Mouse (Mus musculus): ENCODE measurements around the gene Nid2.

Gene Nid2

DNA sequence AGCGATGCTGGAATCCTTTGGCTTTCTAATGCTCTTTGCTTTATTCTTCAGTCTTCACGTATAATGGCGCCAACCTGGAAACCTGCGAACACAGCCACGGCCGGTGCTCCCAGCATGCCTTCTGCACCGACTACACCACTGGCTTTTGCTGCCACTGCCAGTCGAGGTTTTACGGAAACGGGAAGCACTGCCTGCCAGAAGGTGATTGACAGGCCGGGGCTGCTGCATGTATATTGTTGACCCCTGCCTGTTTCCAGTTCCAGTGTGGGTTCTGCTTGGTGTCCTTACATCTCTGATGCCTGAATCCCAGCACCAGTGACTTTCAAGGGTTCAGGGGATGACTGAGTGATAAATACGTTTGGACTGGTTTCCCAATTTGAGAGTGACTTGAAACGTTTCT lies 26.9 kb downstream of the Nid2 start:
- DNase-seq (ENCODE audit: low read depth, low spot score), result no peak

DNA sequence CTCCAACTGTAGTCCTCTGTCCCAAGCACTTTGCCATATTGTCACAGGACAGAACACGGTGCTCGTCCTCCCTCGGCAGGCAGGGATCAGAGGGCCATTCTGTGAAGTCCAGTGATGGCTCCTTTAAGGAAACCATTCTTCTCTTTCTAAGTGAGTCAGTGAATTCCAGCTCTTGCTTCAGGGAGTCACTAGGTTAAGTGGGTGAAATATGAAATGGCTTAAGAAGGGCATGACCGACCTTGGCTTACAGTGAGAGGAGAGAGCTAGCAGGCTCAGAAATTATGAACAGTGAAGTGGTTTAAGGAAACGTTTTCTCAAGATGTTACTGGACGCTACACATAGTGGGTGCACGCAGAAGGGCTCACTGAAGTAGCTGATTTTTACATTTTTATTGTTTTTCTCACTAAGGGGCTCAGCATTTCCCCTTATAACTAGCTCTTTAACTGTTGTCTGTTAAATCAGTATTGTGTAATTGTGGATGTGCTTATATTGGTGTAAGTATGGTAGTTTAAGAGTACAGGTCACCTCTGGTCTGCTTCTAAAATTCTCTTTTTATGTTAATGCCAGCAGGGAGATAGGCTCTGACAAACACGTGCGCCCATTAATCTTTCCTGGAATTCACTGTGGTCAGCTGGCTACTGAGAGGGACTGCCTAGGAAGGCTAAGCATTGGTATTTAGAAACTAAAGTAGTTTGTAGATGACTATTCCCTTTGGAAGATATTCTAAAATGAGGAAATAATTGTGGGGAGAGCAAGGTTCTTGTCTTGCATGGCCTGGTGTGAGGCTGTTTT lies 34.9 kb downstream of the Nid2 start:
- no peak for DNase-seq (ENCODE audit: low read depth, low spot score)

DNA sequence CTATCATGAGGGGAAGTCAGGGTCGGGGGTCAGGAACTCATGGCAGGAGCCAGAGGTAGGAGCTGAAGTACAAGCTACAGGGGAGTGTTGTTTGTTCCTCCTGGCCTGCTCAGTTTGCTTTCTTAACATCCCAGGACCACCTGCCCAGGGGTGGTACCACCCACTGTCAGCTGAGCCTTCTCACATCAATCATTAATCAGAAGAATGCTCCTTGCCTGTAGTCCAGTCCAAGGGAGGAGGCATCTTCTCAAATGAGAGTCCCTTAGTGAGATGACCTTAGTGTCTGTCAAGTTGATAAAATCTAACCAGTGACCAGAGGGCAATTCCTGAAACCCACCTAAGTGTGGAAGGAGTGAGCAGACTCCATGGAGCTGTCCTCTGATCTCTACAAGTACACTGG lies 37.4 kb downstream of the Nid2 start:
- DNase-seq (ENCODE audit: low read depth, low spot score), result no peak

DNA sequence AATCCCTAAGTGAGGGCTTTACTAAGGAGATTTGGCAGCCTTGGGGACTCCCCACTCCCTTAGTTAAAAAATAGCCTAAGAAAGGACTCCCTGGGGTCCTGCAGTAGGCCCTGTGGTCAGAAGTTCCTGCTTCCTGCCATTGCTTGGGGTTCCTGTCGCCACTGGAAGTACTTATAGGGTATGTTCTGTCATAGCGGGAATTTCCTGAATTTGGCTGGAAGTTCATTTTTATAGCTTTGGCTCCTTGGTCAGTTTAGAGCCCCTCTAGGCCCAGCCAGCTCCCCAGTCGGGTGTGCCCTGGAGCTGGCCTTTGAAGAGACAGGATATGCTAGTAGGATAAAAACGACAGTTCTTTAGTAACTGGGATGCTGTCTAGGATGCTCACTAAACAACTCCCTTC lies 43.8 kb downstream of the Nid2 start:
- DNase-seq (ENCODE audit: low read depth, low spot score), result no peak

DNA sequence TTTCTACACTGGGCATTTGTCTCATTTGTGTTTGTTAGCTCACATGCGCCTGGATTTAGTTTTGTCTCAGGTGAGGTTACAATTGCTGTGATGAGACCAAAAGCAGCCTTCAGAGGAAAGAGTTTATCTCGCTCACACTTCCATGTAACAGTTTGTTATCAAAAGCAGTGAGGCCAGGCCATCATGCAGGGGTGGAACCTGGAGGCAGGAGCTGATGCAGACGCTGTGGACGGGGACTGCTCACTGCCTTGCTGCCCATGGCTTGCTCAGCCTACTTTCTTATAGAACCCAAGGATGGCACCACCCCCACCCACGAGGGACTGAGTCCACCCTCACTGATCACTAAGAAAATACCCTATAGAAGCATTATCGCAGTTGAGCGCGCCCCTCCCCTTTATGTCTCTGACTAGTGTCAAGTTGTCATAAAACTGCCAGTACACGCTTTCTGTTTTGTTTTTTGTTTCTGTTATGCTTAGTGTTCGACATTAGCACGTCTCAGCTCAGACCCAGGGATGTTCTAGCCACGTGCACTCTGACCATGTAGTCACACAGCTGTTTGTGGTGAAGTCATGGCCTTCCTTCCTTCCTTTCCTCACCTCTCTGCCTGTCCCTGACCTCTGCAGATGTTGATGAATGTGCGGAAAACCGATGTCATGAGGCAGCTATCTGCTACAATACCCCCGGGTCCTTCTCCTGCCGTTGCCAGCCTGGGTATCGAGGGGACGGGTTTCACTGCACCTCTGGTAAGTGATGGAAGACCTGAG lies 45.7 kb downstream of the Nid2 start:
- DNase-seq (ENCODE audit: low read depth, low spot score), result no peak

DNA sequence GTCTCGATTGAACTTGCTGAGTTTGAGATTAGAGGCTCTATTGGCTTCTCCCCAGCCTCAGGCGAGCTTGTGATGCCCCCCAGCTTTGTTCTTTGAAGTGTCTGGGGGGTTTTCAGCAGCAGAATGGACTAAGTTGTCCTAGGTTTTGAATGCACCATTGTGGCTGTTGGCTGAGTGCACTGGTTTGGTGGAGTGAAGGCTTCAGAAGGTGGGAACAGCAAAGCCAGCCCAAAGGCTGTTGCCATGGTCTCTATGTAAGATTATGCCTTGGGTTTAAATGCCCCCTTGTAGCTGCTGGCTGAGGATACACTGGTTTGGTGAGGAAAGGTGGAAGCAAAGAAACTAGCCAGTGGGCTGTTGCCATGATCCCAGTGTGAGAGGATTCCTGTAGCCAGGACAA lies 49.4 kb downstream of the Nid2 start:
- DNase-seq (ENCODE audit: low read depth, low spot score), result no peak

DNA sequence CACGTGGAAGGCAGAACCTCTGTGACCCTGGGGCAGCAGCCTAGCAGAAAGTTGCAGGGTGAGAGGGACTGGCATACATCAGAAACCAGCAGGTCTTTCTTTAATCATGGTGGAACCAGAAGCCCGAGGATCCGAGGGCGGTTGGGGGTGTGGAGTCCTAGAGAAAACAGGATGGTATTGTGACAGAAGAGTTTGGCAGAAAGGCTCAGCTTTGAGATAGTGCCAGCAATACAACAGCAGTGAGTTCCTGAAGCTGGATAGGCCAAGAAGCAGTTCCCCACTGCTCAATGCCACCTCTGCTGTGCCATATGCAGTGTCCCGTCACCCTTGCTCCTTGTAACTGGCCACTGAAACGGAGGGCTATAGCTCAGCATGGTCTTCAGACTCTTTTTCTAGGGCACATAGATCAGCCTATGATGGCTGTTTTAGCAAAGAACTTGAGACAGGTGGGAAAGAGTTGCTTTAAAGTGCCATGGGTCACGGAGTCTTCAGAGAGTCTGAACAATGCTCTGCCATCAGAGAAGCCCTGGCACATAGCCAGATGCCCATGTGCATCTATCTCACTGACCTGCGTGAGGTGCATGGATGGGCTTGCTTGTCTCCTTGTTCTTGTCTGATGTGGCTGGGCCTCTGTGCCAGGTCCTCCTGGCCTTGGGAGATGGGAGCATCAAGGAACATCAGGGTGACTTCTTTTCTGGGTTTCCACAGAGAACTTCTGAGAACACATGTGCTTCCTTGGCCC lies 50.6 kb downstream of the Nid2 start:
- no peak for DNase-seq (ENCODE audit: low read depth, low spot score)

DNA sequence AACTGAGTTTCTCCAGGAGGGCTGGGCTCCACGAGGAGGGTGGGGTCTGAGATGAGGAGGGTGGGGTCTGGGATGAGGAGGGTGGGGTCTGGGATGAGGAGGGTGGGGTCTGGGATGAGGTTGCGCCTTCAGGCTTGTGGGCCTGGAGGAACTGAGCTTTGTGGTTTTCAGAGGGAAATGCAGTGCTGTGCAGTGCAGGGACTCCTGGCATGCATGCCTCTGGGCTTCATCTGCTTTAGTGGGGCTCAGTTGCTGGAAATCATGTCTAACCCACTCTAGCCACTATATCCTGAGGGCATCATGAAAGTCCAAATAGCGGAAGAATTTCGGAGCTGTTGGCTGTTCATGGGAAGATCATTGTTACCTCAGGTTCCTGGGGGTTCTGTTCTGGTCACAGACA lies 52.2 kb downstream of the Nid2 start:
- no peak for DNase-seq (ENCODE audit: low read depth, low spot score)

DNA sequence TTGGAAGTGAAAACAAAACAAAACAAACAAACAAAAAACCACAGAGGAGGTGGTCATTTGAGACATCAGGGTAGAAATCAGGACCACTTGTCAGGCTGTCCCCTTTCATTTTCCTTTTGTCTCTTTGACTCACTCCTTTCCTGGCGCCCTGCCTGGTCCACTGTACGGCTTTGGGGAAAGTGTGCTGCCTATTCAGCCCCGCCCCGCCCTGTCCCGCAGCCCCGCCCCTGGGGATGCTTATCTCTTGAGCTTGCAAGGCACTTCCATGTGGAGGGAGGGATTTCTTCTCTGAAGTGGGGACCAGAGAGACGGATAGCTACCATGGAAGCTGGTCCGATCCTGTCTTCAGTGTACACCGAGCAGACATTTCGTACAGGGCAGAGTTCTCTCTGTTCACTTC lies 52.6 kb downstream of the Nid2 start:
- DNase-seq (ENCODE audit: low read depth, low spot score), result no peak

DNA sequence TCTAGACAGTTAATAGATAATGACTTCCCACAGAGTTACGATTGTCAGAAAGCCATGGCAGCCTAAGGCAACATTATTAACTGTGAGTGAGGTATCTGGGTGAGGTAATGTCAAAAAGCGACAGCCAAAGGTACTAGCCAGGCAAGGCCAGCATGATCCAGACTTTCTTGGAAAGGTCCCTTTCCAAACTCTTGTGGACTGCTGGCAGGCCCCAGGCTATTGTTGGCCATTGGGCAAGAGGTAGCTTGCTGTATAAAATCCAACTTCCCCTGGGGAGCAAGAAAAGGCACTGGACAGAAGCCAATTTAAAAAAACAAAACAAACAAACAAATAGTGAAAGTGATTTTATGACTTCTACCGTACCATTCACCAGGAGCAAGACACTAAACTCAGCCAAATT lies 56.3 kb downstream of the Nid2 start:
- DNase-seq (ENCODE audit: low read depth, low spot score), result no peak

DNA sequence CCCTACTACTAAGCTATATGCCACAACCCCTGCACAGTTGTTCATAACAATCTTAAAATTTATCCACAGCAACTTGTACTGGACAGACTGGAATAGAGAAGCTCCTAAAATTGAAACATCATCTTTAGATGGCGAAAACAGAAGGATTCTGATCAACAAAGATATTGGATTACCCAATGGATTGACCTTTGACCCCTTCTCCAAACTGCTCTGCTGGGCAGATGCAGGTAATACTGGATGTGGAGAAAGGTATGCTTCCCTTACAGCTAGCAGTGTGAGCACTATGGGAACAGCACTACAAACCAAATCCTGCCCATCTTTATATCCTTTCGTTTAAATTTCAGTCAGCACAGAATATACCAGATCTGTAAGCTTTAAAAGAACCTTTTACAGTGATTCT lies 56.8 kb downstream of the Nid2 start:
- no peak for DNase-seq (ENCODE audit: low read depth, low spot score)

DNA sequence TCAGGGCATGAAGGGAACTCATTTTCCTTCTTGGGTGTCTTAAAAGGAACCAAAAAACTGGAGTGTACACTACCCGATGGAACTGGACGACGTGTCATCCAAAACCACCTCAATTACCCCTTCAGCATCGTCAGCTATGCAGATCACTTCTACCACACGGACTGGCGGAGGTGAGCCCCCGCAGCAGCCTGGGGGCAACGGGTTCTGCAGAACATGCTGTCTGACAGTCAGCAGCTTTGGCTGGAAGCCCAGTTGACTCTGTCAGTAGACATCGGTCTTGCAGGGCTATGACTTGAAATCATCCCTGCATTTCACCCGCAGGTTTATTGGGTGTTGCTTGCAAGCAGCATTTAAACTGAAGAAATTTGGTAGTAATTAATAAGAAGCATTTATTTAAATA lies 58.9 kb downstream of the Nid2 start:
- no peak for DNase-seq (ENCODE audit: low read depth, low spot score)

DNA sequence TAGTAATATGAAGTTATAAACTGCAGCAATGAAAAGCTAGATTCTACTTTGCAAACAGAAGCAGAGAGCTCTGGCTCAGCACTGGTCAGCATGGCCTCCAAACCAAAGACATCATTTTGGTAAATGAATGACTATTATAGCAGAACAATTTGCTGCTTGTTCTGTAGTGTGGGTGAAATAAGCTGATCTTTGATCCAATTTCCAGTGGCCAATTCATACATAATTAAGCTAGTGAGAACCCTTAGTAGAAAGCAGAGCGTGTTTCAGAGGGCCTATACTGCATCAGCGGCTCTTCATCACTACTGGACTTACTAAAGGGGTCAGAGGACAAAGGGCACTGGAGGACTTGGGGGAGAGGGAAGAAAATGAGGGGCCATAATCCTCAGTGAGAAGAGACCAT lies 62.0 kb downstream of the Nid2 start:
- DNase-seq (ENCODE audit: low read depth, low spot score), result no peak

DNA sequence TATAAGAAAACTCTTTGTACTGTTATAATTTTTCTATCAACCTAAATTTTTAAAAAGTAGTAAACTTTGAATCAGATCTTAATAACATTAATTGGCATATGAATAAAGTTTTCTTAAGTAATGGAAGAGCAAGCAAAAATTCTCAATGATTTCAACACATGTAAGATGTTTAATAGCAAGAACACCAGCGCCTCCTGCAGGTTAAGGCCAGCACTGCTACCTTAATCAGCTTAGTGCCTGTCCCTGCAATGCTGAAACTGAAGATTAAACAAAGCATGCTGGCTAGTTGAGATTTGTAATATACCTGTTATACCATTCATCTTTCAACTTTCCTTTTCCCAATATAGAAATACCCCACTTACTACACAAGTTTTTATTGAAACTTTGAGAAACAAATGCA lies 66.9 kb downstream of the Nid2 start:
- peak; percentile 77 for DNase-seq (ENCODE audit: low read depth, low spot score)

DNA sequence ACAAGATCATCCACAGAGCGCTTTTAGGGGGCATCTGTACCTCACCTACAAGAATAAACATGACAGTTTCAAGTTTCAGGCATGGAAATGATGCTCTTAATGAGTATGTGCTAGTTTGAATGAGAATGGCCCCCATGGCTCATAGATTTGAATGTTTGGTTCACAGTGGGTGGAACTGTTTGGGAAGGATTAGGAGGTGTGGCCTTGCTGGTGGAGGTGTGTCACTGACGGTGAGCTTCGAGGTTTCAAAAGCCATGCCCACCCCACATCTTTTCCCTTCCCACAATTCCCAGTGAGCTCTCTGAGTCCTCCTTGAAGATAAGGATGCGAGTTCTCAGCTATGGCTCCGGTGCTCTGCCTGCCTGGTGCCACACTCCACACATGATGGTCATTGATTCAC lies 70.6 kb downstream of the Nid2 start:
- DNase-seq (ENCODE audit: low read depth, low spot score), result no peak

DNA sequence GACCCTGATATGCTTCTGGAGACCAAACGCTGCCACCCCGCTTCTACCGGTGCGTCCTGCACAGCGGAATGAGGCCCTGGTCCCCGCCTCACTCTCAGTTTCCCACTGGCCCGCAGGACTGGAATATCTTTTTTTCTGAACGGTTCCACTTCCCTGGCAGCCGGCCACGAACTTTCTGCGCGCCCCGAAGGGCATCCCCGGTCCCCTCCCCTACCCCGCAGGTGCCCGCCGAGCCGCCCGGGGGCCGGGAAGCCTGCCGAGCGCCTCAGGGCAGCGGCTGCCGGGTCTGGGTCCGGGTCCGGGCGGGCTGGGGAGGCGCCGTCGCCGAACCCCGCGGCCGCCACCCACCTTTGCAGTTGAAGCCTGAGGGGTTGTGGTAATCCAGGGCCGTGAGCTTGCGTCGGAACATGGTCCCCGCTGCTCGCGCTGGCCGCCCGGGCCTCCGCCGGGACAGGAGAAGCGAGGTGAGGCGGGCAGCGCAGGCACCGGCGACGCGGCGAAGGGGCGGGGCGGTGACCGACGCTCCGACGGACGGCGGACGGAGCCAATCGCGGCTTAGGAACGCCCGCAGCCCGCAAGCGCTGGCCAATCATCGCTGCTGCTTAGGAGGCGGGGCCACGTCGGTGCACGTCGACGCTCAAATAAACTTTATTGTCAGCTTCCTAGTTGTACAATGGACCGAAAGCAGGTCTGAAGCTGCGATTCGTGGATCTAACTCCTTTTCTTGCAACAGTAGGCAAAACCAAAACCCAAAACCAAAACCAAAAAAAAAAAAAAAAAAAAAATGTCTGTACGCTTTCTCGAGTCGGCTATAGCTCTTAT lies 72.5 kb downstream of the Nid2 start, which contains the start of gene Rtraf:
Gene Rtraf (minus strand): TSS at position 504 of the 822 bp plus-strand sequence.
- DNase-seq (ENCODE audit: low read depth, low spot score), result peak; percentile 94

DNA sequence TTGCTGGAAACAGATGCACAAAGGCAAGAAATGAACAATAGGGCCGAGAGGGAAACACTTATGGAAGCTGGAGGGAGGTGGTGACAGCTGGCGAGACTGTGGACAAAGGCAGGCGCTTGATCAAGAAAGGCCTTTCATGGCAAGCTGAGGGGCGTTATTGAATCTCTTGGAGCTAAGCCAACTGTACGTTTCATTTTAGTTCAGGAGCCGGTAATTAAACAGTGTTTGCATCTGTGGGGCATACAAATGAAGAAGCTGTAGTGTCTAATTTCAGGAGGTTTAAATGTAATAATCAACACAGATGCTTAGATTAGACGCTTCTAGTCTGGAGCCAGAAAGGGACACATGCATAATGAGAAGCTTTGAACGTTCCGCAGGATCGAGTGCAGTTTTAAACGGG lies 74.4 kb downstream of the Nid2 start:
- no peak for DNase-seq (ENCODE audit: low read depth, low spot score)

DNA sequence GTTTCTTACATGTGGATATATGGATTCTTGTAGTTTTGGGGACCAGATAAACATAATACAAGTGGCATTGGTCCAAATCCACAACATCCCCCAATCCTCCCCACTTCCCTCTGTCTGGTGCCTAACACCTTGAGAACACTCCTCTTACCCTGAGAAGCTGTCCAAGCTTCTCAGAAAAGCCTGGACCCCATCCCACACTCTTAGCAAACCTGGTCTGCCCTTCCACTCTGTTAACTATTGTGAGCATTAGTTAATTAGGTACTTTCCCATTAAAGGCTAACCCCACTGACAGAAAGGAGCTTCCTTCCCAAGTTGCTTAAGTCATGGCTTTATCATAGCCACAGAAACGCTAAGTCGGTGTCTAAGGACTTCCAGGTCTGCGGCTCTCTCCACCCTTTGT lies 85.2 kb downstream of the Nid2 start:
- no peak for DNase-seq (ENCODE audit: low read depth, low spot score)

DNA sequence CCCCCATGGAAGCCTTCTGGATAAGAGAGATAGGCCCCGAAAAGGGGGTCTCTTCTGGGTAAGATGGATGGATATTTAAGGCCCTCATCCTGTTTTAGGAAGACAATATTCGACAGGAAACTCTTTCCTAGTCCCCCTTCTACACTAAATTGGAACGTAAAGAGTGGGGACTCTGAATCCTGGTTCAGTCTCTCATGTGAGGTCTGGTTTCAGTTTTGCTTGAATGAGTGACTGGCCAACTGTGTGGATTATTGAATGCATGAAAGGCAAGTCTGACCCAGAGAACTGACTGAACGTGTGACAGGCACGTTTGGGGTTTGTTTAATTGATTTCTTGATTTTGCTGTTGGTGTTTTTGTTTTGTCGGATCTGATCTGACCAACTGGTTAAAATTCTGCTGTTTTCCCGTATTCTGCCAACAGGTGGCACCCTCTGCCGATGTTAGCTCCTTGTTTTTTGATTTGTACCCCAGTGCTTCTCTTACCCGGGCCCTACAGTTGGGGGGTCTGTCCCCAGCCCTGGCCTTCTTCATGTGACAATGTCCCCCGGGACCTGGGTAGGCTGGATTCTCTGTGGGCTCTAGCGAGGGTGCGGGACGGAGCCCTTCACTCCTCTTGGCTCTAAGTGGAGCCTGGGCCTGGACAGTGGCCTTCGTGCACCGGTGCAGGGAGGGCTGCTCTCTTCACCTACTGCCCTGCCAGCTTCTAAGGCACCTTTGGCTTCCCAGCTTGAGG lies 88.7 kb downstream of the Nid2 start:
- peak; percentile 64 for DNase-seq (ENCODE audit: low read depth, low spot score)

DNA sequence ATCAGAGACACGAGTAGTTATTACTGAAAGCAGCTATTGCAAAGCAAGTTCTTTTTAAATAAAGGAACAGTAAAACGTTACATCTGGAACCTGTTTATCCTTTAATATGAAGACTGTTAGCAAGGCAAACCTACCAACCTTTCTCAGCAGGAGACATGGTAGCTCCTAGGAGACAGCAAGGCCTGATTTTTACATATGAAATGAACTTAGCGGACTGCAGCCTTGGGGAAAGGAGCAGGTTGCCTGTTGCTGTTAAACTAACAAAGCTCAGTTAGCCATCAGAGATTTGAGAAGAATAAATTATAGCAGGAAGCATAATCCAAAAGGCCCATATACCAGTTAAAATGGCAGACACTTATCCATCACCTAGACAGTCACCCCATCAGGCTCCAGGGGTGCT lies 102.4 kb downstream of the Nid2 start:
- DNase-seq (ENCODE audit: low read depth, low spot score), result no peak

DNA sequence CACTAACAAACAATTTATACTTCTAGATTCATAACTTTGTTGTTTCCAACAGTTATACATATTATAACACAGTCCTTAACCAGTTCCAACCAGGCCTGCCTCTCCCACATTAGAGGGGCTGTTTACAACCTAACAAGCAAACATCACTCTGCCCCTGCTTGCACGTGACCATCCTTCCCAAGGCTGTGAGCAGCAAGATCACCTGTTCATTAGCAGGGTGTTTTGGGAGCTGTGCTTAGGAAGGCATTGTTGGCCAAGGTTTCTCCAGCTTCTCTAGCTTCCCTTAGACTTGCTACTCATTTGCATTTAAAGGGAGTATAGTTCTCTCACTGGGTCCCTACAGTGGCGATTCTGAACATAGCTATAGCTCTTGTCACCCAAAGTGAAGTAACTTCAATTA lies 107.2 kb downstream of the Nid2 start:
- DNase-seq (ENCODE audit: low read depth, low spot score), result no peak
